Mouse (Mus musculus) limb, embryonic 11.5 days (tissue): ENCODE data around the gene Cacng6. TPM values are rescaled to one million over a fixed set of nuclear protein-coding genes. Genes with fewer than 3 reads are reported as not detected.

ENCODE experiments used
- ATAC-seq: fragments of 200-750 bp; cut with Nextera tagmentation; 2 replicates; pipeline ENCODE4 v1.8.0; 2017; ENCODE audit warnings: low read depth; ENCODE audit not compliant: insufficient number of reproducible peaks, low FRiP score, low TSS enrichment
- DNase-seq: peaks from one replicate; pipeline ENCODE4 v3.0.0-alpha.2; 2015; ENCODE audit warnings: low spot score
- H3K27ac ChIP-seq: fragments of 300-500 bp; sonication (generic); replicated peaks from 2 replicates; pipeline ENCODE4 v1.5.1; 2014; ENCODE audit warnings: low read depth, mild to moderate bottlenecking, low read length
- H3K27me3 ChIP-seq: fragments of 300-500 bp; sonication (generic); 2 replicates; pipeline ENCODE4 v1.6.1; 2014; ENCODE audit warnings: mild to moderate bottlenecking, low read length, mixed read lengths; ENCODE audit not compliant: control insufficient read depth, insufficient read depth
- H3K36me3 ChIP-seq: fragments of 300-500 bp; sonication (generic); 2 replicates; pipeline ENCODE4 v1.6.1; 2014; ENCODE audit warnings: mild to moderate bottlenecking, low read length, moderate library complexity, mixed read lengths; ENCODE audit not compliant: control insufficient read depth, insufficient read depth
- H3K4me1 ChIP-seq: fragments of 300-500 bp; sonication (generic); 2 replicates; pipeline ENCODE4 v1.6.1; 2014; ENCODE audit warnings: low read length, mixed read lengths; ENCODE audit not compliant: control insufficient read depth, insufficient read depth
- H3K4me2 ChIP-seq: fragments of 300-500 bp; sonication (generic); 2 replicates; pipeline ENCODE4 v1.6.1; 2014; ENCODE audit warnings: low read depth, mild to moderate bottlenecking, moderate library complexity; ENCODE audit not compliant: severe bottlenecking
- H3K4me3 ChIP-seq: fragments of 300-500 bp; sonication (generic); 2 replicates; pipeline ENCODE4 v1.5.1; 2014; ENCODE audit warnings: low read depth, low read length
- H3K9ac ChIP-seq: fragments of 300-500 bp; sonication (generic); 2 replicates; pipeline ENCODE4 v1.6.1; 2014; ENCODE audit warnings: mild to moderate bottlenecking, low read length
- H3K9me3 ChIP-seq: fragments of 300-500 bp; sonication (generic); 2 replicates; pipeline ENCODE4 v1.6.1; 2016; ENCODE audit warnings: low read length; ENCODE audit not compliant: control insufficient read depth
- WGBS: fragments of 180-500 bp; shearing (Covaris S2); extraction: QIAGEN DNeasy Blood & Tissue Kit; methylation state at CpG from one replicate; pipeline ENCODE4 v1.1.7; 2014; 5-methylcytosine and 5-hydroxymethylcytosine counted together
- polyA plus RNA-seq: library from polyadenylated mRNA; unstranded; fragments of >200 nt; fragmentation: Nextera tagmentation; extraction: Ambion mirVana; gene quantifications from 2 replicates; pipeline ENCODE4 v1.2.1, GENCODE M21; 2014

The Cacng6 gene
- polyA plus RNA-seq, 1 experiment from 2014 or later: 0.25 TPM

- Histone ChIP-seq H3K27ac (no peak overlapping the region), H3K4me3 (peak overlapping the region; percentile 34), H3K9ac (no peak overlapping the region), H3K9me3 (0 out of 2 replicates have a peak, but pooled peaks cover 1% of the 10 kb centered on the region), H3K4me1 (peaks cover 7% of the 10 kb centered on the region; the same call in 1 of the 2 replicates), H3K36me3 (no peaks in the 10 kb centered on the region), H3K27me3 (peaks cover 45% of the 10 kb centered on the region), H3K4me2 (peak overlapping the region; percentile 70)
- under 1% methylated on average over 33 of the region's 33 CpGs for WGBS
- DNase-seq (peak; percentile 76), ATAC-seq (peak; percentile 83)
Observed at GRCm38 (mm10) chr7:3411160-3411941, 12.6 kb upstream of the Cacng6 start.

GRCm38 (mm10) chr7:3412036-3412435 is 12.0 kb upstream of the Cacng6 start:
- Histone ChIP-seq H3K9me3 (peaks cover 2% of the 10 kb centered on the region; the same call in 1 of the 2 replicates), H3K4me3 (peak overlapping the region; percentile 34), H3K27ac (no peak overlapping the region), H3K4me2 (peak overlapping the region; percentile 70), H3K9ac (peak overlapping the region; percentile 40), H3K27me3 (peaks cover 48% of the 10 kb centered on the region), H3K36me3 (no peaks in the 10 kb centered on the region), H3K4me1 (peaks cover 7% of the 10 kb centered on the region; the same call in 1 of the 2 replicates)
- DNase-seq: peak; percentile 74
- no peak for ATAC-seq
- 1% methylated on average over 20 of the region's 20 CpGs for WGBS

GRCm38 (mm10) chr7:3414888-3415287 is 9.1 kb upstream of the Cacng6 start:
- Histone ChIP-seq H3K9me3 (peaks cover 2% of the 10 kb centered on the region; the same call in 1 of the 2 replicates), H3K9ac (peak overlapping the region; percentile 49), H3K4me1 (peaks cover 7% of the 10 kb centered on the region; the same call in 1 of the 2 replicates), H3K36me3 (no peaks in the 10 kb centered on the region), H3K4me2 (peak overlapping the region; percentile 96), H3K4me3 (peak overlapping the region; percentile 48), H3K27me3 (peaks cover 48% of the 10 kb centered on the region), H3K27ac (no peak overlapping the region)
- WGBS: 1% methylated on average over 41 of the region's 47 CpGs
- DNase-seq (peak; percentile 60), ATAC-seq (no peak)

GRCm38 (mm10) chr7:3415378-3415777 is 8.6 kb upstream of the Cacng6 start:
- no peak for ATAC-seq
- no peak overlapping the region for H3K27ac ChIP-seq
- peak; percentile 50 for DNase-seq
- H3K4me3 ChIP-seq: peak overlapping the region; percentile 48
- peak overlapping the region; percentile 49 for H3K9ac ChIP-seq
- peaks cover 48% of the 10 kb centered on the region for H3K27me3 ChIP-seq
- H3K36me3 ChIP-seq: no peaks in the 10 kb centered on the region
- peak overlapping the region; percentile 96 for H3K4me2 ChIP-seq
- H3K9me3 ChIP-seq: peaks cover 2% of the 10 kb centered on the region; the same call in 1 of the 2 replicates
- under 1% methylated on average over 49 of the region's 60 CpGs for WGBS
- H3K4me1 ChIP-seq: peaks cover 7% of the 10 kb centered on the region; the same call in 1 of the 2 replicates

- peaks cover 47% of the 10 kb centered on the region for H3K27me3 ChIP-seq
- WGBS: 38% methylated on average over 6 of the region's 6 CpGs
- H3K4me2 ChIP-seq: no peak overlapping the region
- no peaks in the 10 kb centered on the region; the same call in 1 of the 2 replicates for H3K4me1 ChIP-seq
- H3K4me3 ChIP-seq: no peak overlapping the region
- H3K36me3 ChIP-seq: no peaks in the 10 kb centered on the region
- ATAC-seq (no peak), DNase-seq (no peak)
- H3K9me3 ChIP-seq: peaks cover 2% of the 10 kb centered on the region; the same call in 1 of the 2 replicates
- no peak overlapping the region for H3K27ac ChIP-seq
- H3K9ac ChIP-seq: no peak overlapping the region
Observed at GRCm38 (mm10) chr7:3419941-3420340, 4.1 kb upstream of the Cacng6 start.

GRCm38 (mm10) chr7:3420466-3420865 is 3.5 kb upstream of the Cacng6 start:
- Histone ChIP-seq H3K9ac (no peak overlapping the region), H3K4me2 (no peak overlapping the region), H3K36me3 (no peaks in the 10 kb centered on the region), H3K27ac (no peak overlapping the region), H3K9me3 (peaks cover 2% of the 10 kb centered on the region; the same call in 1 of the 2 replicates), H3K4me3 (no peak overlapping the region), H3K27me3 (peaks cover 46% of the 10 kb centered on the region), H3K4me1 (no peaks in the 10 kb centered on the region; the same call in 1 of the 2 replicates)
- WGBS: 66% methylated on average over 5 of the region's 5 CpGs
- ATAC-seq (no peak), DNase-seq (no peak)

GRCm38 (mm10) chr7:3421297-3421696 is 2.7 kb upstream of the Cacng6 start:
- 79% methylated on average over 3 of the region's 3 CpGs for WGBS
- Histone ChIP-seq H3K4me2 (no peak overlapping the region), H3K9ac (no peak overlapping the region), H3K9me3 (peaks cover 2% of the 10 kb centered on the region; the same call in 1 of the 2 replicates), H3K27me3 (peaks cover 40% of the 10 kb centered on the region), H3K27ac (no peak overlapping the region), H3K36me3 (no peaks in the 10 kb centered on the region), H3K4me3 (no peak overlapping the region), H3K4me1 (no peaks in the 10 kb centered on the region; the same call in 1 of the 2 replicates)
- DNase-seq (no peak), ATAC-seq (no peak)

GRCm38 (mm10) chr7:3422051-3422450 is 1.9 kb upstream of the Cacng6 start:
- H3K4me2 ChIP-seq: no peak overlapping the region
- H3K4me3 ChIP-seq: no peak overlapping the region
- peaks cover 36% of the 10 kb centered on the region for H3K27me3 ChIP-seq

More at GRCm38 (mm10) chr7:3422051-3422450, 1.9 kb upstream of the Cacng6 start:
- Histone ChIP-seq H3K27ac (no peak overlapping the region), H3K9me3 (no peaks in the 10 kb centered on the region), H3K9ac (no peak overlapping the region), H3K36me3 (no peaks in the 10 kb centered on the region), H3K4me1 (no peaks in the 10 kb centered on the region; the same call in 1 of the 2 replicates)
- WGBS: 68% methylated on average over 7 of the region's 7 CpGs
- no peak for DNase-seq
- no peak for ATAC-seq
